Mouse (Mus musculus) G1E (cell line): ENCODE measurements around the gene Nlgn2.

ENCODE experiments used
- GATA2 ChIP-seq: IDR thresholded peaks from 2 replicates; pipeline ENCODE4 v1.6.1; 2012; ENCODE audit warnings: low read depth, low read length, inconsistent platforms, borderline replicate concordance
- TAL1 ChIP-seq: conservative IDR thresholded peaks from 2 replicates; pipeline ENCODE4 v1.6.1; 2012; ENCODE audit warnings: low read depth, low read length, inconsistent platforms, mixed read lengths

DNA sequence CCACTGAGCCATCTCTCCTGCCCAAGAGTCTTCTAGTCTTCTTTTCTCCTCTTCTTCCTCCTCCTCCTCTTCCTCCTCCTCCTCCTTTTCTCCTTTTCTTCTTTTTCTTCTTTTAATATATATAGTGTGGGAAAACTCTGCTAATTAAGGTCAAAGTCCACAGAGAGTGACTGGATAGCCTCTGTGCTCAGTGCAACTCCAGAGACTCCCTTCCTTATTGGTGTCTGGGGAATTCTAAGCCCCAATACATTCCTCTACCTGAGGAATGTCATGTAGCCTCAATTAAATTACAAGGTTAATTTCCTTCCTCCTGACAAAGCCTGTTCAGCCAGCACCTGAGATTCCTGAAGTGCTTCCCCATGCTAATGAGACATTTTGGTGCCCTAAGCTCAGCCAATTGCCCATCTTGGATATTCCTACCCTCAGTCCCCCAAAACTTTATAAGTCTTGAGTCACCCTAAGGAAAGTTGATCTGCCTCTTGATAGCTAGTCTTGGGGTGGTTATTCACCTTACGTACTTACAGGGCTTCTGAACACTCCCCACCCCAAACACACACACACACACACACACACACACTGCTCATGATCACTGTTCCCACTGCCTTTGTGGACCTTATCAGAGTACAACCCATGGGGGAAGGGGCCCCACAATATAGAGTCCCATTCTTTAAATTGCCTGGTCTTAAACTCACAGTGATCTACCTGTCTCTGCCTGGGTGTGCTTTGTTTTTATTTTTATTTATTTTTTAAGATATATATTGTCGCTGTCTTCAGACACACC lies 32.9 kb upstream of the Nlgn2 start:
- TF ChIP-seq TAL1: no peak
- no peak for TF ChIP-seq GATA2
